Mouse (Mus musculus) testis, adult 2 months (tissue): ENCODE data around the gene Tnip1.

ENCODE experiments used
- CTCF ChIP-seq: fragments of 200-500 bp; IDR thresholded peaks from 2 replicates; pipeline ENCODE4 v1.5.1; 2012; ENCODE audit warnings: low read depth, mild to moderate bottlenecking, inconsistent platforms, low read length, moderate library complexity; ENCODE audit not compliant: control insufficient read depth, insufficient read depth, insufficient replicate concordance
- POLR2A ChIP-seq: fragments of 200-500 bp; IDR thresholded peaks from 2 replicates; pipeline ENCODE4 v1.6.1; 2012; ENCODE audit warnings: low read depth, mild to moderate bottlenecking, inconsistent platforms, low read length, moderate library complexity; ENCODE audit not compliant: control insufficient read depth

- TF ChIP-seq CTCF (no peak), POLR2A (no peak)
Observed at GRCm38 (mm10) chr11:54950684-54951083, 12.0 kb downstream of the Tnip1 start.
